Mouse (Mus musculus) forebrain, postnatal 0 days (tissue): ENCODE measurements at regions not wholly inside any gene's neighbourhood (a gene's known extent, or its start where the extent isn't known, plus 50 kb on each side); places are given as distances from the start of the nearest gene placed in this dataset.
A peak's percentile ranks its signal among the peaks of the same experiment; 100 is the strongest.

Experiments
- ATAC-seq: fragments of 200-750 bp; cut with Nextera tagmentation; 2 replicates; pipeline ENCODE4 v1.8.0; 2017; ENCODE audit warnings: mild to moderate bottlenecking, moderate library complexity
- DNase-seq: peaks from one replicate; pipeline ENCODE4 v3.0.0-alpha.2; 2015
- H3K27ac ChIP-seq: fragments of 300-500 bp; sonication (generic); 2 replicates; pipeline ENCODE4 v1.5.1; 2014; ENCODE audit warnings: low read depth, mild to moderate bottlenecking, antibody characterized with exemption, low read length, moderate library complexity, mixed read lengths
- H3K27me3 ChIP-seq: fragments of 300-500 bp; sonication (generic); 2 replicates; pipeline ENCODE4 v1.6.1; 2014; ENCODE audit warnings: mild to moderate bottlenecking, low read length, mixed read lengths; ENCODE audit not compliant: insufficient read depth
- H3K36me3 ChIP-seq: fragments of 300-500 bp; sonication (generic); 2 replicates; pipeline ENCODE4 v1.6.1; 2014; ENCODE audit warnings: mild to moderate bottlenecking, moderate library complexity; ENCODE audit not compliant: insufficient read depth
- H3K4me1 ChIP-seq: fragments of 300-500 bp; sonication (generic); 2 replicates; pipeline ENCODE4 v1.6.1; 2014; ENCODE audit warnings: antibody characterized with exemption; ENCODE audit not compliant: insufficient read depth
- H3K4me2 ChIP-seq: fragments of 300-500 bp; sonication (generic); 2 replicates; pipeline ENCODE4 v1.6.1; 2014; ENCODE audit warnings: low read depth, mild to moderate bottlenecking, moderate library complexity
- H3K4me3 ChIP-seq: fragments of 300-500 bp; sonication (generic); 2 replicates; pipeline ENCODE4 v1.5.1; 2014; ENCODE audit warnings: low read depth, low read length, mixed read lengths
- H3K9ac ChIP-seq: fragments of 300-500 bp; sonication (generic); 2 replicates; pipeline ENCODE4 v1.6.1; 2014; ENCODE audit warnings: mild to moderate bottlenecking
- H3K9me3 ChIP-seq: fragments of 300-500 bp; sonication (generic); 2 replicates; pipeline ENCODE4 v1.6.1; 2016; ENCODE audit warnings: low read length
- CTCF ChIP-seq: sonication (generic); IDR thresholded peaks from 2 replicates; pipeline ENCODE4 v1.5.1; 2016; ENCODE audit warnings: antibody characterized with exemption, control low read depth, low read depth
- WGBS: fragments of 180-500 bp; shearing (Covaris S2); extraction: QIAGEN DNeasy Blood & Tissue Kit; methylation state at CpG from one replicate; pipeline ENCODE4 v1.1.7; 2014; 5-methylcytosine and 5-hydroxymethylcytosine counted together

- DNase-seq (no peak), ATAC-seq (no peak)
- WGBS = 97% methylated on average over 2 of the region's 2 CpGs
- Histone ChIP-seq H3K27ac (no peak overlapping the region), H3K4me1 (no peaks in the 10 kb centered on the region), H3K9ac (no peak overlapping the region), H3K9me3 (no peaks in the 10 kb centered on the region), H3K36me3 (no peaks in the 10 kb centered on the region), H3K4me3 (no peak overlapping the region), H3K27me3 (no peaks in the 10 kb centered on the region), H3K4me2 (no peak overlapping the region)
- TF ChIP-seq CTCF = no peak
Observed at GRCm38 (mm10) chr13:10741391-10741790, 380.7 kb upstream of the Chrm3 start.

GRCm38 (mm10) chr13:10725745-10726171, 365.1 kb upstream of the Chrm3 start:
- WGBS = 11% methylated on average over 3 of the region's 3 CpGs
- Histone ChIP-seq H3K27ac (no peak overlapping the region), H3K4me1 (0 out of 2 replicates have a peak, but pooled peaks cover 5% of the 10 kb centered on the region), H3K36me3 (no peaks in the 10 kb centered on the region), H3K9ac (no peak overlapping the region), H3K9me3 (no peaks in the 10 kb centered on the region), H3K4me2 (no peak overlapping the region), H3K4me3 (no peak overlapping the region), H3K27me3 (no peaks in the 10 kb centered on the region)
- peak; percentile 87 for ATAC-seq
- no peak for TF ChIP-seq CTCF
- peak; percentile 23 for DNase-seq

- Histone ChIP-seq H3K27me3 (no peaks in the 10 kb centered on the region), H3K9ac (no peak overlapping the region), H3K4me2 (no peak overlapping the region), H3K9me3 (no peaks in the 10 kb centered on the region), H3K27ac (no peak overlapping the region), H3K36me3 (no peaks in the 10 kb centered on the region), H3K4me3 (no peak overlapping the region), H3K4me1 (0 out of 2 replicates have a peak, but pooled peaks cover 5% of the 10 kb centered on the region)
- TF ChIP-seq CTCF = no peak
- 22% methylated on average over 5 of the region's 5 CpGs for WGBS
- 0 out of 2 replicates have a peak, but pooled peaks have one; percentile 6 for ATAC-seq
- no peak for DNase-seq
Observed at GRCm38 (mm10) chr13:10725335-10725734, 364.7 kb upstream of the Chrm3 start.

GRCm38 (mm10) chr13:10720639-10721038, 360.0 kb upstream of the Chrm3 start:
- H3K9ac ChIP-seq = no peak overlapping the region
- DNase-seq (no peak), ATAC-seq (no peak)
- H3K36me3 ChIP-seq = no peaks in the 10 kb centered on the region
- no peaks in the 10 kb centered on the region for H3K9me3 ChIP-seq
- H3K4me3 ChIP-seq = no peak overlapping the region
- no peaks in the 10 kb centered on the region for H3K27me3 ChIP-seq
- WGBS = 84% methylated on average over 3 of the region's 3 CpGs
- TF ChIP-seq CTCF = no peak
- no peaks in the 10 kb centered on the region for H3K4me1 ChIP-seq
- no peak overlapping the region for H3K27ac ChIP-seq
- no peak overlapping the region for H3K4me2 ChIP-seq

DNA sequence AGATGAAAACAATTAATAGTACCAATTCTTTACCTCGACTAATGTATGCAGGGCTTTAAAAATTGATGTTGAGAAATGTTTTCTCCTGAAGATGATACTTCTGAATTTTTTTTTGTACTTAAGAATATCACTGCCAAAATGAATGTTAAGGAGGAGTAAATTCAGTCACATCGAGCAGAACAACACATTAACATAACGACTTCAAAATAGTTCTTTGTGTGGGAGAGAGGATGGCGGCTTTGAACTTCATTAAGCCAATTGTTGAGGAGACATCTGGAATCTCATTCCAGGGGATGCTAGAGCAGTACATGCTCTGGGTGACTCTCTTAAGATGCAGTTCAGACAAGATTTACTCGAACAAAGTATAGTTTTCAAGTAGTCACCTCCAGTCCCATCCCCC, 350.8 kb upstream of the Chrm3 start:
- no peaks in the 10 kb centered on the region for H3K36me3 ChIP-seq
- no peak overlapping the region for H3K4me3 ChIP-seq
- 53% methylated on average over 5 of the region's 5 CpGs for WGBS
- H3K27ac ChIP-seq = no peak overlapping the region
- ATAC-seq = no peak
- no peaks in the 10 kb centered on the region for H3K27me3 ChIP-seq
- no peak for DNase-seq
- no peaks in the 10 kb centered on the region for H3K4me1 ChIP-seq
- no peak overlapping the region for H3K4me2 ChIP-seq
- no peak for TF ChIP-seq CTCF
- no peak overlapping the region for H3K9ac ChIP-seq
- no peaks in the 10 kb centered on the region for H3K9me3 ChIP-seq

DNA sequence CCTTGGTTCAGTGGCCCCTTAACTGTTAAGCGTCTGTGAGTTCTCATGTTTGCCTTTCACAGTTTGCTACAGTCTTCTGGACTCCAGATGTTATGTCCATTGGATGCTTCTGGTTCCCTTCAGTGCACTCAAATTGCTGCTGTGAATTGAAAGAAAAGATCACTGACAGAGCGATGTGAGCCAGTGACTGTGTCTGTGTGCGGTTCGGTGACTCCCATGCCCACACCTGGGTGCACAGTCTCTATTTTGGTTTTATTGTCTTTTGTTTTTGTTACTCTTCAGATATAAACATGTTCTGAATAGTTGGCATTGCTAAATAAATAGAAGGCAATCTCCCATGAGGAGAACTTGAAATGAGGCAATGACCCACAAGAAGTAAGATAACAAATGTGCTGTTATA, 350.3 kb upstream of the Chrm3 start:
- no peak overlapping the region for H3K9ac ChIP-seq
- H3K4me3 ChIP-seq = no peak overlapping the region
- 84% methylated on average over 4 of the region's 4 CpGs for whole genome bisulfite sequencing
- H3K27me3 ChIP-seq = no peaks in the 10 kb centered on the region
- H3K27ac ChIP-seq = no peak overlapping the region
- no peaks in the 10 kb centered on the region for H3K9me3 ChIP-seq
- H3K36me3 ChIP-seq = no peaks in the 10 kb centered on the region
- DNase-seq (no peak), ATAC-seq (no peak)
- no peak for TF ChIP-seq CTCF
- H3K4me2 ChIP-seq = no peak overlapping the region
- H3K4me1 ChIP-seq = no peaks in the 10 kb centered on the region

DNA sequence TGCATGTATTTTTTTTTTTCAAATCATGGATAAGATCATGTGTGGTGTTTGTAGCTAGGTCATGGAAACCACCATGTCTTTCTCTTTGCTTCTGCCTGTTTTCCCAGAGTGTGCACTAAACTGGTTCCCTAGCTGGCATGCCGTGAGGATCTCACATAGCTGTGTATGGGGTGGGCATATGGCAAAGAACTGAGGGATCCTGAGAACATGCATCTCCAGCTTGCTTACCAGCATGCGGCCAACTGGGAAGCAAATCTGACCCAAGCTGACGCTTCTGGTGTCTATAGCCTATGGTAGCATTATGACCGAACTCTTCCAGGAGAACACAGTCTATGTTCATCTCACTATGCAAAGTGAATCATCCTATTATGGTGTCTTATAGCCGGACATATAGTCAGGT, 336.5 kb upstream of the Chrm3 start:
- Histone ChIP-seq H3K4me2 (no peak overlapping the region), H3K4me3 (no peak overlapping the region), H3K27me3 (no peaks in the 10 kb centered on the region), H3K4me1 (no peaks in the 10 kb centered on the region), H3K27ac (no peak overlapping the region), H3K9ac (no peak overlapping the region), H3K9me3 (no peaks in the 10 kb centered on the region), H3K36me3 (no peaks in the 10 kb centered on the region)
- 94% methylated on average over 5 of the region's 5 CpGs for WGBS
- ATAC-seq = no peak
- DNase-seq = no peak
- no peak for TF ChIP-seq CTCF
